11 mouse cellular contexts compared by ENCODE assay signal in genomic region chr2:33713580-33714260, GRCm38 (mm10).
DNase-seq lines count a peak whose midpoint lies in the region; ATAC-seq and TF ChIP-seq lines count a peak whose summit lies in the region.
"Had no signal": no experiment of that assay in that cellular context is flagged by ENCODE, and none has a peak within 500 bp of the region (broad histone marks: within the 10 kb centered on the region; RNA-seq: fewer than 3 reads in every experiment).

No protein-coding gene starts in this region.

- no peak overlapping the region for H3K27ac ChIP-seq in gastrocnemius, adult 2 months
- H3K27ac ChIP-seq in embryonic facial prominence, embryonic 13.5 days, result peak overlapping the region; percentile 28; the same call in 1 of the 2 replicates
- H3K27ac ChIP-seq in hindbrain, embryonic 13.5 days, result no peak overlapping the region
- peak overlapping the region; percentile 5; the same call in 1 of the 2 replicates for H3K27ac ChIP-seq in midbrain, embryonic 11.5 days (ENCODE audit: low read depth, low read length)

- no peaks in the 10 kb centered on the region for H3K9me3 ChIP-seq in embryonic facial prominence, embryonic 13.5 days
- no peaks in the 10 kb centered on the region for H3K9me3 ChIP-seq in hindbrain, embryonic 13.5 days
- H3K9me3 ChIP-seq in midbrain, embryonic 11.5 days (ENCODE audit: control insufficient read depth, low read length), result no peaks in the 10 kb centered on the region

- peaks cover 53% of the 10 kb centered on the region for H3K4me1 ChIP-seq in embryonic facial prominence, embryonic 13.5 days
- H3K4me1 ChIP-seq in hindbrain, embryonic 13.5 days (replicated peaks), result peaks cover 56% of the 10 kb centered on the region
- H3K4me1 ChIP-seq in midbrain, embryonic 11.5 days (ENCODE audit: control insufficient read depth, insufficient read depth, low read length), result peaks cover 48% of the 10 kb centered on the region

- 33% methylated on average over 12 of the region's 12 CpGs for WGBS in embryonic facial prominence, embryonic 13.5 days
- WGBS in hindbrain, embryonic 13.5 days, result 19% methylated on average over 12 of the region's 12 CpGs
- 19% methylated on average over 12 of the region's 12 CpGs for WGBS in midbrain, embryonic 11.5 days

- no peak overlapping the region for H3K4me3 ChIP-seq in gastrocnemius, adult 2 months
- H3K4me3 ChIP-seq in embryonic facial prominence, embryonic 13.5 days, result no peak overlapping the region
- no peak overlapping the region for H3K4me3 ChIP-seq in hindbrain, embryonic 13.5 days
- H3K4me3 ChIP-seq in midbrain, embryonic 11.5 days (ENCODE audit: low read depth, low read length), result peak overlapping the region; percentile 5; the same call in 1 of the 2 replicates

- peak; percentile 10 for DNase-seq in gastrocnemius, adult 2 months
- no peak for DNase-seq in gastrocnemius, postnatal 10 days
- peak; percentile 91 for DNase-seq in midbrain, embryonic 11.5 days (ENCODE audit: low spot score, missing footprints)
- DNase-seq in Muller cell, postnatal 12 days (ENCODE audit: inconsistent ontology term), result no peak
- no peak for DNase-seq in urinary bladder, postnatal 36 days (ENCODE audit: low spot score in 2 of 2)
- no peak for DNase-seq in spleen, adult 12 weeks (ENCODE audit: low spot score)
- DNase-seq: adrenal gland, postnatal 25 days; gastrocnemius, postnatal 14 days; lung, adult 18-20 months had no signal

- no peak for TF ChIP-seq CTCF in gastrocnemius, adult 2 months (IDR thresholded peaks at IDR 0.05)

- intact Hi-C loops in gastrocnemius, adult 2 months (cut with DNase I), result no loop called here

- H3K27me3 ChIP-seq in embryonic facial prominence, embryonic 13.5 days, result peaks cover 30% of the 10 kb centered on the region
- H3K27me3 ChIP-seq in hindbrain, embryonic 13.5 days, result peaks cover 24% of the 10 kb centered on the region
- peaks cover 8% of the 10 kb centered on the region for H3K27me3 ChIP-seq in midbrain, embryonic 11.5 days (ENCODE audit: control insufficient read depth, insufficient read depth, low read length)

- ATAC-seq in embryonic facial prominence, embryonic 13.5 days (ENCODE audit: insufficient number of reproducible peaks, insufficient read depth, low FRiP score, low TSS enrichment, low read depth), result no peak
- ATAC-seq in hindbrain, embryonic 13.5 days (ENCODE audit: low FRiP score), result no peak
- peak; percentile 57 for ATAC-seq in midbrain, embryonic 11.5 days (ENCODE audit: low FRiP score)

- H3K36me3 ChIP-seq in embryonic facial prominence, embryonic 13.5 days, result no peaks in the 10 kb centered on the region
- H3K36me3 ChIP-seq in hindbrain, embryonic 13.5 days, result no peaks in the 10 kb centered on the region
- H3K36me3 ChIP-seq in midbrain, embryonic 11.5 days (ENCODE audit: control insufficient read depth, insufficient read depth, low read length), result no peaks in the 10 kb centered on the region

- no peak overlapping the region for H3K9ac ChIP-seq in embryonic facial prominence, embryonic 13.5 days
- H3K9ac ChIP-seq in hindbrain, embryonic 13.5 days, result no peak overlapping the region
- H3K9ac ChIP-seq in midbrain, embryonic 11.5 days (ENCODE audit: low read length), result peak overlapping the region; percentile 44; the same call in 1 of the 2 replicates

- H3K4me2 ChIP-seq in embryonic facial prominence, embryonic 13.5 days, result peak overlapping the region; percentile 7; the same call in 1 of the 2 replicates
- H3K4me2 ChIP-seq in hindbrain, embryonic 13.5 days, result peak overlapping the region; percentile 32
- peak overlapping the region; percentile 31; the same call in 1 of the 2 replicates for H3K4me2 ChIP-seq in midbrain, embryonic 11.5 days

Comparison
In these comparisons a context has a peak if more than half of its experiments do, and no peak if none do; other contexts are left out.
1. DNase-seq: peak in gastrocnemius, adult 2 months (single experiment) and midbrain, embryonic 11.5 days (single experiment); none in gastrocnemius, postnatal 10 days (single experiment), Muller cell, postnatal 12 days (single experiment), urinary bladder, postnatal 36 days (0 of 2) and spleen, adult 12 weeks (single experiment).
2. H3K27ac ChIP-seq: peak in embryonic facial prominence, embryonic 13.5 days (single experiment) and midbrain, embryonic 11.5 days (single experiment); none in gastrocnemius, adult 2 months (single experiment) and hindbrain, embryonic 13.5 days (single experiment).
3. Peak in every context shown above with its lines, with median percentiles within 50 percentile points of each other: H3K4me2 ChIP-seq.